Comparison of ENCODE assay signal across 8 mouse cellular contexts in genomic region chr6:99904044-99904443, GRCm38 (mm10).
DNase-seq lines count a peak whose midpoint lies in the region.
"Not testable (repeated sequence)": the region's sequence is repeated elsewhere in the genome, so short reads cannot be mapped to it uniquely, and the experiment has no call there.

No protein-coding gene starts in this region.

- not testable (repeated sequence) for H3K4me3 ChIP-seq in midbrain, embryonic 10.5 days

- not testable (repeated sequence) for H3K27ac ChIP-seq in midbrain, embryonic 10.5 days (replicated peaks)

- peak; percentile 10 for DNase-seq in 416B (ENCODE audit: low read depth)
- peak; percentile 85 for DNase-seq in adrenal gland, postnatal 14 days
- DNase-seq in embryo, embryonic 11 days: peak; percentile 77
- peak; percentile 40 to 75 for DNase-seq in gastrocnemius, postnatal 4 days (ENCODE audit: low spot score in 2 of 2)
- peak; percentile 82 for DNase-seq in kidney, adult 9 months
- peak; percentile 84 for DNase-seq in left cerebral cortex, postnatal 14 days (ENCODE audit: low spot score in 2 of 2)
- peak; percentile 43 for DNase-seq in midbrain, embryonic 10.5 days (ENCODE audit: low spot score)
- peak; percentile 83 for DNase-seq in right cerebral cortex, postnatal 4 days

- peaks cover 88% of the 10 kb centered on the region for H3K27me3 ChIP-seq in midbrain, embryonic 10.5 days (ENCODE audit: low read depth, poor library complexity, severe bottlenecking)

- not testable (repeated sequence) for H3K9me3 ChIP-seq in midbrain, embryonic 10.5 days (replicated peaks)

- intact Hi-C loops in left cerebral cortex, postnatal 14 days (cut with DNase I): loop anchor here (5.0 kb wide), 3 partner anchors 102 to 743 kb away; partner anchors contain the start of gene Rybp

- H3K4me1 ChIP-seq in midbrain, embryonic 10.5 days: not testable (repeated sequence)

- not testable (repeated sequence) for H3K36me3 ChIP-seq in midbrain, embryonic 10.5 days

Comparison
In these comparisons a context has a peak if more than half of its experiments do, and no peak if none do; other contexts are left out.
1. DNase-seq: peak in every context shown above with its lines; median percentile 85 in adrenal gland, postnatal 14 days; 84 in left cerebral cortex, postnatal 14 days; 83 in right cerebral cortex, postnatal 4 days; 82 in kidney, adult 9 months; 77 in embryo, embryonic 11 days; 58 in gastrocnemius, postnatal 4 days; 43 in midbrain, embryonic 10.5 days; 10 in 416B.